Mouse (Mus musculus): ENCODE results near the gene Srgap2. TPM values are rescaled to one million over a fixed set of nuclear protein-coding genes. Genes with fewer than 3 reads are reported as not detected.
"Not testable (repeated sequence)": the region's sequence is repeated elsewhere in the genome, so short reads cannot be mapped to it uniquely, and the experiment has no call there.

Srgap2 gene
- polyA plus RNA-seq, 1 experiment from 2014 or later = 20.8 TPM

DNA sequence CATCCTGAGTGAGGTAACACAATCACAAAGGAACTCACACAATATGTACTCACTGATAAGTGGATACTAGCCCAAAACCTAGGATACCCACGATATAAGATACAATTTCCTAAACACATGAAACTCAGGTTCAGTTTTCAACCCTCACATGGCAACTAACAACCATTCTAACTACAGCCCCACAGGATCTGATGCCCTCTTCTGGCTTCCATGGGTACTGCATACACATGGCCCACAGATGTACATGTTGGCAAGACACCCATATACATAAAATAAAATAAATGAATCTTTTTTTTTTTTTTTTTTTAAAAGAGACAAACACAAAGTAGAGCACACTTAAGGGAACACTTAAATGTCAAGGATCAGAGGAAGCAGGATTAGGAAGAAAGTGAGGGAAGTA lies 198.1 kb downstream of the Srgap2 start:
- not testable (repeated sequence) for H3K4me3 ChIP-seq (ENCODE audit: low read length); H3K9me3 ChIP-seq (ENCODE audit: control insufficient read depth, low read length); H3K27ac ChIP-seq (ENCODE audit: low read depth, low read length); ATAC-seq (ENCODE audit: low FRiP score, low TSS enrichment); H3K36me3 ChIP-seq (ENCODE audit: control insufficient read depth, insufficient read depth, low read length); H3K9ac ChIP-seq (ENCODE audit: low read depth, low read length); H3K4me1 ChIP-seq (ENCODE audit: control insufficient read depth, insufficient read depth, low read length); H3K27me3 ChIP-seq (ENCODE audit: control insufficient read depth, insufficient read depth, low read length); H3K4me2 ChIP-seq (replicated peaks; ENCODE audit: low read depth, low read length)
- WGBS = 96% methylated on average over 1 of the region's 1 CpGs

DNA sequence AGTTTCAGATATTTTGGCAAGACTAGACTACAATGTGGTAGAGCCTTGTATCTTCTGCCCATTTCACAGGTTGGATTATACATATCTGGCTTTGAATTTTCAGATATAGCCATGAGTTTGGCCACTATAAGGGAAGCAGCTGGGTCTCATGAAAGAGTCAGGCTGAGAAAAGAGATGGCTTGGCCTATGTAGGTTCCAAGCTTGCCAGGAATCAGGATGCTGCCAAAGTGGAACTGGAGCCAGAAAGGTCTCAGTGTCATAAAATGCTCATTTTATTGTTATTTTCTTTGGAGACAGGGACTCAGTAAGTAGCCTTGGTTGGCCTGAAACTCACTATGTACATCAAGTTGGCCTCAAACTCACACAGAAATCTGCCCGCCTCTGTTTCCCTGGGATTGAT lies 200.0 kb downstream of the Srgap2 start:
- H3K4me1 ChIP-seq (ENCODE audit: control insufficient read depth, insufficient read depth, low read length) = no peaks in the 10 kb centered on the region
- ATAC-seq (ENCODE audit: low FRiP score, low TSS enrichment) = no peak
- H3K36me3 ChIP-seq (ENCODE audit: control insufficient read depth, insufficient read depth, low read length) = peaks cover 9% of the 10 kb centered on the region
- H3K27ac ChIP-seq (ENCODE audit: low read depth, low read length) = no peak overlapping the region
- no peak overlapping the region for H3K4me2 ChIP-seq (replicated peaks; ENCODE audit: low read depth, low read length)
- no peaks in the 10 kb centered on the region for H3K27me3 ChIP-seq (ENCODE audit: control insufficient read depth, insufficient read depth, low read length)
- no peaks in the 10 kb centered on the region for H3K9me3 ChIP-seq (ENCODE audit: control insufficient read depth, low read length)
- no peak overlapping the region for H3K4me3 ChIP-seq (ENCODE audit: low read length)
- no peak overlapping the region for H3K9ac ChIP-seq (ENCODE audit: low read depth, low read length)
- WGBS = 89% methylated on average over 1 of the region's 1 CpGs

DNA sequence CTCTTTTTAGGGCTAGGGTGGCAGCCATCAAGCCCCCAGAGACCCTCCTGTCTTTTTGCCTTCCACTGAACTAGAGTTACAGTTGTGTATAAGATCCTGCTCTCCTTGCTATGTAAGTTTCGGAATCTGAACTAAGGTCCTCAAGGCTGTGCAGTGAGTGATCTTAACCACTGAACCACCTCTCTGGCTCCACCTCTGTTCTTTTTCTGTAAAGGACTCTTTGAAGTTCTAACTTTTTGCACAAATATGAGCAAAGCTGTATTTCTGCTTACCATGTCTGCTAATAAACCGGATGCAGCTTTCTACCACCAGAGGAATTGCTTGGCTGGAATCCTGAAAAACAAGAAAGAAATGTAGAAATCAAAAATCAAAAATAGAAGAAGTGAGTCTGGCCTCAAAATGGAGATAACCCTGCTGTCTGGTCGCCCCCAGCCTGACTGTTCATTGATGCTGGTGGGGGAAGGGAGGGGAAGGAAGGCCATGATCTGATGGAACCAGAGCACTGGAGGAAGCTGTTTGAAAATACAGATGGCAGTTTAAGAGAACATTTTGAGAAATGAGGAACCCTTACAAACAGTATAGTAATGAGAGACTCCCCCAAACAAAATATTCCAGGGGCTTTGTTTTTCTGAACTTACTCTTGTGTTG lies 202.2 kb downstream of the Srgap2 start:
- no peaks in the 10 kb centered on the region for H3K4me1 ChIP-seq (ENCODE audit: control insufficient read depth, insufficient read depth, low read length)
- H3K9ac ChIP-seq (ENCODE audit: low read depth, low read length) = no peak overlapping the region
- H3K4me2 ChIP-seq (replicated peaks; ENCODE audit: low read depth, low read length) = no peak overlapping the region
- peaks cover 12% of the 10 kb centered on the region for H3K36me3 ChIP-seq (ENCODE audit: control insufficient read depth, insufficient read depth, low read length)
- no peak overlapping the region for H3K4me3 ChIP-seq (ENCODE audit: low read length)
- H3K9me3 ChIP-seq (ENCODE audit: control insufficient read depth, low read length) = no peaks in the 10 kb centered on the region
- H3K27ac ChIP-seq (ENCODE audit: low read depth, low read length) = no peak overlapping the region
- ATAC-seq (ENCODE audit: low FRiP score, low TSS enrichment) = no peak
- WGBS = 88% methylated on average over 3 of the region's 3 CpGs
- H3K27me3 ChIP-seq (ENCODE audit: control insufficient read depth, insufficient read depth, low read length) = no peaks in the 10 kb centered on the region

DNA sequence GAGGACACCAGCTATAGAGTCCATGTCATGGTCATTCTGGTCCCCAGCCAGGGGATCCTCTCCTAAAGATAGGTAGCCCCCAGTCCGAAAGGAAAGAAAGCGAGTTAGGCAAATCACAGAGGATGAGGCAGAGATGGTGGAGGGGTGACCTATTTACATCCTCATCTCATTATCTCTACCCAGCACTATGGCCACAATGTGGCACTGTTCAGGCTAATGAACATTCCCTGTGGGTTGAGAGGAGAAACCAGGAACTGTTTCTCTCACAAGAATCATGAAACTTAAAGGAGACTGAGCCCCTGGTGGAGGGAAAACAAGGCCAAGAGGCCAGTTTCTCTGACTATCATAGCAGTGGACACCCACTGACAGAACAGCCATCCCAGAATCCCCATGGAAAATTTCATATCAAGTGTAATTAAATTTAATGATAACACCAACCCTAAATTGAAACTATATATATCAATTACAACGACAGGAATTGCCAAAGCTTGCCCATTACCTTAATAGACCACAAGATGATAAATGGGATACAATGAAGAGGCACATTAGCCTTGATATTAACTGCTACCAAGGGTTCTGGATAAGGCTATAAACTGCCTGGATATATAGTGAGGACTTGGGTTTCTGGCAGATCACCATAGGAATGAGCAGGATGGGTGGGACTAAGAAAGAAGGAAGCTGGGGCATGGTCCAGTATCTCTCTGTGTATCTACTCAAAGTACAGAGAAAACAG lies 207.4 kb downstream of the Srgap2 start:
- WGBS = 80% methylated on average over 3 of the region's 3 CpGs
- H3K36me3 ChIP-seq (ENCODE audit: control insufficient read depth, insufficient read depth, low read length) = peaks cover 37% of the 10 kb centered on the region
- H3K9ac ChIP-seq (ENCODE audit: low read depth, low read length) = no peak overlapping the region
- no peak overlapping the region for H3K4me3 ChIP-seq (ENCODE audit: low read length)
- H3K27me3 ChIP-seq (ENCODE audit: control insufficient read depth, insufficient read depth, low read length) = no peaks in the 10 kb centered on the region
- no peaks in the 10 kb centered on the region for H3K4me1 ChIP-seq (ENCODE audit: control insufficient read depth, insufficient read depth, low read length)
- ATAC-seq (ENCODE audit: low FRiP score, low TSS enrichment) = no peak
- no peak overlapping the region for H3K27ac ChIP-seq (ENCODE audit: low read depth, low read length)
- H3K4me2 ChIP-seq (replicated peaks; ENCODE audit: low read depth, low read length) = no peak overlapping the region
- H3K9me3 ChIP-seq (ENCODE audit: control insufficient read depth, low read length) = no peaks in the 10 kb centered on the region

DNA sequence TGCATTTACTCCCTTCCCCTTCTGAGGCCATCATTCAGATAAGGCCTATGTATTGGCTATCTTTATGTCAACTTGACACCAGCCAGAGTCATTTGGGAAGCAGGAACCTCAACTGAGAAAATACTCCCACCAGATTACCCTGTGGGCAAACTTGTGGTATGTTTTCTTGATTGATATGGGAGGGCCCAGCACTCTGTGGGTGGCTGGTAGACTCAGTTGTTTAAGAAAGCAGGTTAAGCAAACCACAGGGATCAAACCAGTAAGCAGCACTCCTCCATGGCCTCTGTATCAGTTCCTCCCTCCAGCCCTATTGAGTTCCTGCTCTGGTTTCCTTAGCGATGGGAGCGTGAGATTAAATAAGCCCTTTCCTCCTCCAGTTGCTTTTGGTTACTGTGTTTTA lies 208.8 kb downstream of the Srgap2 start:
- Histone ChIP-seq H3K9me3 (ENCODE audit: control insufficient read depth, low read length) (no peaks in the 10 kb centered on the region), H3K27me3 (ENCODE audit: control insufficient read depth, insufficient read depth, low read length) (no peaks in the 10 kb centered on the region), H3K36me3 (ENCODE audit: control insufficient read depth, insufficient read depth, low read length) (peaks cover 37% of the 10 kb centered on the region), H3K4me1 (ENCODE audit: control insufficient read depth, insufficient read depth, low read length) (no peaks in the 10 kb centered on the region), H3K4me2 (replicated peaks; ENCODE audit: low read depth, low read length) (no peak overlapping the region), H3K27ac (ENCODE audit: low read depth, low read length) (no peak overlapping the region), H3K4me3 (ENCODE audit: low read length) (no peak overlapping the region), H3K9ac (ENCODE audit: low read depth, low read length) (no peak overlapping the region)
- no peak for ATAC-seq (ENCODE audit: low FRiP score, low TSS enrichment)
- WGBS = 78% methylated on average over 2 of the region's 2 CpGs

DNA sequence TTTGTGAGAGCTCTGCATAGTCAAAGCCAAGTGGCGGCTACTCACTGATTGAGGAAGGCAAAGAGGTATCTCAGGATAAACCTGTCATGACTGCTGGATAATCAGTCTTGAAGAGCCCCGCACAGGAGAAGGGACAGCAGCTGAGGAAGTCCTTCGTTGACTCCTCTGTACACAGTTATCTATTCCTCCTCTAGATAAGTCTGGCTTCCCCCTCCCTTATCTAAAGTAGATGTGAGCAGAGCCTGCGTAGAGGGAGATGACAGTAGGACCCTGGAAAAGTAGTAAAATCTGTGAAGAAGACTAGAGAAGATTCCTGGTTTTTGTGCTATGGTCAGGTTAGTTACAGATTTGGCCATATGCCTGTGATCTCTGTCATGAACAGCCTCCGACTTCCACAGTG lies 209.5 kb downstream of the Srgap2 start:
- Histone ChIP-seq H3K4me1 (ENCODE audit: control insufficient read depth, insufficient read depth, low read length) (no peaks in the 10 kb centered on the region), H3K36me3 (ENCODE audit: control insufficient read depth, insufficient read depth, low read length) (peaks cover 38% of the 10 kb centered on the region), H3K4me3 (ENCODE audit: low read length) (no peak overlapping the region), H3K27me3 (ENCODE audit: control insufficient read depth, insufficient read depth, low read length) (no peaks in the 10 kb centered on the region), H3K9me3 (ENCODE audit: control insufficient read depth, low read length) (no peaks in the 10 kb centered on the region), H3K27ac (ENCODE audit: low read depth, low read length) (no peak overlapping the region), H3K9ac (ENCODE audit: low read depth, low read length) (no peak overlapping the region), H3K4me2 (replicated peaks; ENCODE audit: low read depth, low read length) (no peak overlapping the region)
- ATAC-seq (ENCODE audit: low FRiP score, low TSS enrichment) = no peak
- WGBS = 96% methylated on average over 5 of the region's 5 CpGs

DNA sequence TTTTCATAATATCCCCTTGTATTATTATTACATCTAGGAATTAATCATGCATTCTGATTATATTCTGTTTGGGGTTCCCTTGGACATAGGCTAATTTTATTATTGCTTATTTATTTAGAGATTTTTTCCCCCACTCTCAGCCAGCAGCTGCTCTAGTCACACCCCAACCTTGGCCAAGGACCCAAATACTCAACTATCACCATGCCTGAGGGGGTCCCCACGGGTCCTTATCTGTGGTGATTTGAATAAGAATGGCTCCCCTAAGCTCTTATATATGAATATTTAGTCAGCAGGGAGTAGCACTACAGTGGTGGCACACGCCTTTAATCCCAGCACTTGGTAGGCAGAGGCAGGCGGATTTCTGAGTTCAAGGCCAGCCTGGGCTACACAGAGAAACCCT lies 215.9 kb downstream of the Srgap2 start:
- no peak for ATAC-seq (ENCODE audit: low FRiP score, low TSS enrichment)
- Histone ChIP-seq H3K9ac (ENCODE audit: low read depth, low read length) (no peak overlapping the region), H3K4me2 (replicated peaks; ENCODE audit: low read depth, low read length) (no peak overlapping the region), H3K4me1 (ENCODE audit: control insufficient read depth, insufficient read depth, low read length) (no peaks in the 10 kb centered on the region), H3K4me3 (ENCODE audit: low read length) (no peak overlapping the region), H3K27me3 (ENCODE audit: control insufficient read depth, insufficient read depth, low read length) (no peaks in the 10 kb centered on the region), H3K27ac (ENCODE audit: low read depth, low read length) (no peak overlapping the region), H3K36me3 (ENCODE audit: control insufficient read depth, insufficient read depth, low read length) (peaks cover 38% of the 10 kb centered on the region; the same call in 1 of the 2 replicates), H3K9me3 (ENCODE audit: control insufficient read depth, low read length) (no peaks in the 10 kb centered on the region)
- WGBS = 90% methylated on average over 3 of the region's 3 CpGs

DNA sequence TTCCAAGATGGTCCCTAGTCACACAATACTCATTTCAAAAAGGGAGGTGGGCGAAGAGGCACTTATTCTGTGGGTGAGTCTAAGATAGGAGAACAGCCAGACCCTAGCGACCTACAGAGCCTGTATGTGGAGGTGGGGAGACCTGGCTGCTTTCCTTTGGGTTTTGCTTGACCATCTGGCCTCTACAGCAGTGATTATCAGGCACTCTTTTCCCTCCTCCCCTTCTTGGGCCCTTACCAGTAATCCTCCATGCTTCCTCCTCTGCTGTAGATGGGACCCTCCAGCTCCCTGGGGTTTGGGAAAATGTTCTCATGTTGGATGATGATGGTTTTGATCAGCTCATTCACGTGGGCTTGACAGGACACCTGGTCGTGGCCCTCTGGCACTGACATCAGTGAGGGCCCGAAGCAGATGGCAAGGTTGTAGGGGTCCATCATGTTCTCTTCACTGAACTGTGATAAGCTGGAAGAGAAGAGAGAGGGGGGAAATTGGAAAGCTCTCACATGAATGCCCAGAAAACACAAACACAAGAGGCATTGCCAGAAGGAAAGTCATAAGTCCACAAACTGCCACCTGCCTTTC lies 216.8 kb downstream of the Srgap2 start:
- Histone ChIP-seq H3K27ac (ENCODE audit: low read depth, low read length) (no peak overlapping the region), H3K27me3 (ENCODE audit: control insufficient read depth, insufficient read depth, low read length) (no peaks in the 10 kb centered on the region), H3K4me1 (ENCODE audit: control insufficient read depth, insufficient read depth, low read length) (no peaks in the 10 kb centered on the region), H3K4me2 (replicated peaks; ENCODE audit: low read depth, low read length) (no peak overlapping the region), H3K4me3 (ENCODE audit: low read length) (no peak overlapping the region), H3K36me3 (ENCODE audit: control insufficient read depth, insufficient read depth, low read length) (peaks cover 28% of the 10 kb centered on the region; the same call in 1 of the 2 replicates), H3K9ac (ENCODE audit: low read depth, low read length) (no peak overlapping the region), H3K9me3 (ENCODE audit: control insufficient read depth, low read length) (no peaks in the 10 kb centered on the region)
- no peak for ATAC-seq (ENCODE audit: low FRiP score, low TSS enrichment)
- WGBS = 91% methylated on average over 5 of the region's 5 CpGs

DNA sequence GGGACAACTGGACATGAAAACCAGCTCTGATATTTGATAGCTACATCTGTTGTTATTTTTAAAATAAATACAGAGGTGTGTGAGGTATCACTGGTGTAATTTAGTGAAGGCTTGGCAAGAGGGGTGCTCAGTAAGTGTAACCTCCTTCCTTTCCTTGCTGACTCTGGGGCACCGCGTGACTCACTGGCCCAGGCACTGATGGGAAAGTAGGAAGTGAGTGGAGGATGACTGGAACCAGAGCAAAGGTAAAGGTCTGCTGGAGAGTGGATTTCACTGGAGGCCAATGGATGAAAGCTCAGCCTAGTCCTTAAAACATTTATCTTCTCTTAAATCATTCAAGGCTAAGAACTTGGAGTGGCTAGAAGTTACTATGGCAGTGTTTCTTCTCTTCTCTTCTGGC lies 226.4 kb downstream of the Srgap2 start:
- Histone ChIP-seq H3K36me3 (ENCODE audit: control insufficient read depth, insufficient read depth, low read length) (peaks cover 34% of the 10 kb centered on the region), H3K9me3 (ENCODE audit: control insufficient read depth, low read length) (no peaks in the 10 kb centered on the region), H3K4me3 (ENCODE audit: low read length) (no peak overlapping the region), H3K4me1 (ENCODE audit: control insufficient read depth, insufficient read depth, low read length) (no peaks in the 10 kb centered on the region), H3K27ac (ENCODE audit: low read depth, low read length) (no peak overlapping the region), H3K9ac (ENCODE audit: low read depth, low read length) (no peak overlapping the region), H3K4me2 (replicated peaks; ENCODE audit: low read depth, low read length) (no peak overlapping the region), H3K27me3 (ENCODE audit: control insufficient read depth, insufficient read depth, low read length) (no peaks in the 10 kb centered on the region)
- 78% methylated on average over 2 of the region's 2 CpGs for WGBS
- ATAC-seq (ENCODE audit: low FRiP score, low TSS enrichment) = no peak
